Mouse (Mus musculus): Measurements from ENCODE around the gene Olfr1457. TPM values are rescaled to one million over a fixed set of nuclear protein-coding genes. Genes with fewer than 3 reads are reported as not detected.

The Olfr1457 gene
- not detected for total RNA-seq (2021)
- long read RNA-seq: 0 reads

- no peak for DNase-seq (ENCODE audit: low spot score in 2 of 2)
Measured at GRCm38 (mm10) chr19:13097791-13098190, at the start of gene Olfr1457. Gene Olfr1457 (minus strand): TSS chr19:13097891.

GRCm38 (mm10) chr19:13106675-13107074 is 9.0 kb upstream of the Olfr1457 start, which contains the start of gene Olfr1458:
Gene Olfr1458 (minus strand): TSS chr19:13106775.
- DNase-seq (ENCODE audit: low spot score in 2 of 2): no peak

GRCm38 (mm10) chr19:13093908-13094307 is 3.8 kb downstream of the Olfr1457 start:
- no peak for DNase-seq (ENCODE audit: low spot score in 2 of 2)

- DNase-seq (ENCODE audit: low spot score in 2 of 2): no peak
Measured at GRCm38 (mm10) chr19:13060310-13060709, 37.4 kb downstream of the Olfr1457 start, which contains the start of gene Olfr1454. Gene Olfr1454 (plus strand): TSS chr19:13060610.

Other genes with a start within 250 kb of the Olfr1457 start
- gene Olfr1444, start 240.6 kb downstream of the Olfr1457 start, total RNA-seq (2021): not detected
- gene Olfr1445, start 214.0 kb downstream of the Olfr1457 start, total RNA-seq (2021): not detected
- gene Olfr1446, start 204.4 kb downstream of the Olfr1457 start, total RNA-seq (2021): not detected
- not detected for gene Olfr1447, start 194.1 kb downstream of the Olfr1457 start, total RNA-seq (2021)
- gene Olfr1448, start 173.5 kb downstream of the Olfr1457 start, total RNA-seq (2021): not detected
- gene Olfr1449, start 167.1 kb downstream of the Olfr1457 start, total RNA-seq (2021): not detected
- gene Olfr1450, start 147.6 kb downstream of the Olfr1457 start, total RNA-seq (2021): not detected
- not detected for gene Olfr1451, start 102.9 kb downstream of the Olfr1457 start, total RNA-seq (2021)
- gene Olfr1453, start 69.6 kb downstream of the Olfr1457 start, total RNA-seq (2021): not detected
- not detected for gene Olfr1454, start 37.3 kb downstream of the Olfr1457 start, total RNA-seq (2021)
- not detected for gene Olfr1458, start 8.9 kb upstream of the Olfr1457 start, total RNA-seq (2021)
- under 1 TPM; 0.17 to 0.18 TPM for gene Olfr1459, start 51.7 kb upstream of the Olfr1457 start, total RNA-seq (2021)
- not detected for gene Olfr1461, start 65.1 kb upstream of the Olfr1457 start, total RNA-seq (2021)
- gene Olfr1462, start 87.8 kb upstream of the Olfr1457 start, total RNA-seq (2021): not detected
- not detected for gene Olfr1463, start 133.4 kb upstream of the Olfr1457 start, total RNA-seq (2021)
- gene Olfr1465, start 217.7 kb upstream of the Olfr1457 start, total RNA-seq (2021): not detected
- gene Olfr1466, start 241.0 kb upstream of the Olfr1457 start, total RNA-seq (2021): not detected

All from layer of hippocampus, adult 18-20 months (tissue).